Mouse (Mus musculus): ENCODE measurements around the gene Tex36. TPM values are rescaled to one million over a fixed set of nuclear protein-coding genes. Genes with fewer than 3 reads are reported as not detected.

Gene Tex36
- total RNA-seq, 2 experiments from 2014 or later: not detected

- no peak for DNase-seq (ENCODE audit: extremely low spot score in 1 of 2, low spot score in 2 of 2)
- intact Hi-C loops (cut with DNase I): no loop called here
Observed at GRCm38 (mm10) chr7:133544966-133545365, 57.0 kb downstream of the Tex36 start.

DNA sequence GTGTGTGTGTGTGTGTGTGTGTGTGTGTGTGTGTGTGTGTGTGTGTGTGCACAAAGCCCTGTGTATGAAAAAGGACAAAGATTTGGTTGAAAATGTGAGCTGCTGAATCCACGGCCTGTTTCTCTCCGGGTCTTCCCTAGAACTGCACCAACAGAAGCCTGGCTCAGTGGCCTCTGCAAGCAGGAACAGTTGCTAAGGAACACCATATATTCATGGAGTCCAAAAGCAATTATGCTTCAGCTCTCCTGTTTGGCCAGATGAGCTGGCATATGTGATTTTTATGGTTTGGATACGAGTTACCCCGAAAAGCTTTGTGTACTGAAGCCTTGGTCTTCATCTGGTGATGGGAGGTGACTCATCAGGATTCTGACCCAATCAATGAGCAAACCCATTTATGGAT, 58.8 kb downstream of the Tex36 start:
- intact Hi-C loops (cut with DNase I): no loop called here
- peak; percentile 29 for DNase-seq (ENCODE audit: extremely low spot score in 1 of 2, low spot score in 2 of 2)

DNA sequence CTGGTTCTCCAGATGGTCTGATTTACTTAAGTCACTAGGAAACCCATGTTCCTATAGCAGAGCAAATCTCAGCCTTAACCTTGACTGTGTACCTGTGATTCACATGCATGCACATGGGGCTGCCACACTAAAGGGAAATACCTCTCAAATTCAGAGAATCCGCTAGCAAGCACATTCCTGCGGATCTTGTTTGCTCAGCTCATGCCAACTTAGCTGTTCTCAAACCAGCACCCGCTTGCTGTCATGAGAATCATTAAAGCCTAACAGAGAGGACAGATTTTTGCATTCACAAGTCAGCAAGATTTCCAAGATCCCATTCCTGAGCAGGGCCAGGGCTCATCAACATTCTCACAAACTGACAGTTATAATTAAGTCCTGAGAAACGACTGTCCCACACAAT, 64.6 kb downstream of the Tex36 start:
- DNase-seq (ENCODE audit: extremely low spot score in 1 of 2, low spot score in 2 of 2): no peak
- intact Hi-C loops (cut with DNase I): no loop called here

Other genes starting within 250 kb of the Tex36 start
- gene Edrf1, start 35.4 kb upstream of the Tex36 start, total RNA-seq (2021): 10 to 100 TPM; 22.6 to 24.6 TPM
- gene Mmp21, start 77.9 kb upstream of the Tex36 start, total RNA-seq (2021): not detected
- 10 to 100 TPM; 54.3 to 58.1 TPM for gene Bccip, start 107.2 kb upstream of the Tex36 start, total RNA-seq (2021)
- gene Uros, start 107.9 kb upstream of the Tex36 start, total RNA-seq (2021): 10 to 100 TPM; 16.8 to 20.0 TPM
- gene Fank1, start 174.7 kb upstream of the Tex36 start, total RNA-seq (2021): 1 to 10 TPM; 3.6 to 4.2 TPM
- 10 to 100 TPM; 51.6 to 53.0 TPM for gene Dhx32, start 180.6 kb upstream of the Tex36 start, total RNA-seq (2021)

Measured in left cerebral cortex, postnatal 10 days (tissue).